Mouse (Mus musculus): ENCODE measurements at regions not wholly inside any gene's neighbourhood (a gene's known extent, or its start where the extent isn't known, plus 50 kb on each side); places are given as distances from the start of the nearest gene placed in this dataset.

DNA sequence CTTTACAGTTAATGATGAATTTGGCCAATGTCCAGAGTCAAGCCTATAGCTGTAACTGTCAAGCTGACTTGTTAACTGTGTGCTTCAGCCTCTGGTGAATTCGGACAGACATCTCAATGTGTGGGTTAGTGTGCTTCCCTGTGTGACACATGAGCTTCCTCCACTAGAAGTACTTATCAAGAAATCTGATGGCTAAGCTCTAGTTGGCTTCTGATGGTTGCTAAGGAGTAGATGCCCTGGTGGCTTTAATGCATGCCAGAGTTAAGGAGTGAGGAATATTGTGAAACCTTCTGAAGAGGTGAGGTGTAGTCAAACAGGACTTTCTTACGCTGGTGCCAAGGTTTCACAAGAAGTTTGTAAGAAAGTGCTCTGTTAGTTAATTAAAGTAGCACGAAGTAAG, 208.1 kb upstream of the Tet2 start:
- TF ChIP-seq CTCF (IDR thresholded peaks at IDR 0.05; ENCODE audit: borderline replicate concordance, extremely low read depth, insufficient read depth, insufficient read length), result no peak
- no peak for TF ChIP-seq POLR2A (IDR thresholded peaks at IDR 0.05; ENCODE audit: borderline replicate concordance, extremely low read depth, insufficient read depth, insufficient read length, poor library complexity, severe bottlenecking)
- peak; percentile 14 for DNase-seq (ENCODE audit: low read depth)

DNA sequence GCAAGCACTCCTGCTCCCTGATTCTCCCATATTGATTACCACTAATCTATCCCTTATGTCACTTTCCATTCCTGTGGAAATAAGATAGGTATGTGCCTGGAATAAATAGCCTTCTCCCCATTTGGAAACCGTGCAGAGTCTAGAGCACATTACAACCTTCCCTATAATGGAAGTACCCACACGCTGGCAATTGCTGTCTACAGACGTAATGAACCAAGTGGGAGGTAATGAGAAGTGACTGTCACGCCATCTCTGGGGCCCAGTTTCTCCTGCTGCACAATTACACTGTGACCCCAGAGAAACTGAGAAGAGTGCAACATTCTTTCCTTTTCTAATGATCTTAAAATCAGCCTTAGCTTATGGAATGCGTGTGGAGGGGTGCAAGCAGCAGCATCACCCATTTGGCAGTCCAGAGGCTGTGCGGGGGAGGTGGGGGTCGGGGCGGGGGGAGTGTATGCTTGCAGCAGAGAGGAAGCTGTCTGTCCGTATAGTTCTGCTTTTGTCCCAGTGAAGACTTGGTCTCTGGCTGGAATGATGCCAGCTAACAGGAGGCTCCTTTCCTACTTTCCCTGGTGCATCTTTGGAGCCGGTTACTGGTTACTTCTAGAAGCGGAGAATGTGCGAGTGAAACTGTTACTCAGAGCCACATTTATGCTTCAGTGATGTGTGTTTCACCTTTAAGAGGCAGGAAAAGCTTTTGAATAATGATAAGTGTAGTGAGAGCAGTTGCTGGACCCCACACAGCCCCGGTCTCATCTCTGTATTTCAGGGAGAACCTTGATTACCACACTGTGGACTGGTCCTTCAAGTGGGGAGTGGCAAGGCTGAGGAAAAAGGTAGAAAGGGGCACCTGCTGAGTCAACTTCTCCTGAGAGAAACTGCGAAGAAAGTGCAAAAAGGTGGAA, 209.3 kb upstream of the Tet2 start:
- no peak for TF ChIP-seq POLR2A (IDR thresholded peaks at IDR 0.05; ENCODE audit: borderline replicate concordance, extremely low read depth, insufficient read depth, insufficient read length, poor library complexity, severe bottlenecking)
- no peak for TF ChIP-seq CTCF (IDR thresholded peaks at IDR 0.05; ENCODE audit: borderline replicate concordance, extremely low read depth, insufficient read depth, insufficient read length)
- peak; percentile 78 for DNase-seq (ENCODE audit: low read depth)

DNA sequence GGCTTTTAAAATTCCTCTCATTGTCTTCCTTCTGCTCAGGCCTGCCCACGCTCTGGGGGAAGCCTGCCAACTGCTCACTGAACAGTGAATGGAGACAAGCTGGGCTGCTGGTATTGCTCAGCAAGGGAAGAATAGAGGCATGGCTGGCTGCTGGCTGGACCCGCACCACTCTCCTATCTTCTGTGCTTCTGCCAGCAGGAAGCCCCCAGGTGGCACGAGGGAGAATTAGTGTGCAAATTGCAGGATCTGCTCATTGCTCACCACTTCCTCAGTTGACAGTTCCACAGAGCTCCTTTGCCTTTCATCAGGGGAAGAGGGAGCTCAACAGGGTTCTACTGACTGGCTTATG, 209.9 kb upstream of the Tet2 start:
- no peak for TF ChIP-seq POLR2A (IDR thresholded peaks at IDR 0.05; ENCODE audit: borderline replicate concordance, extremely low read depth, insufficient read depth, insufficient read length, poor library complexity, severe bottlenecking)
- peak; percentile 94 for DNase-seq (ENCODE audit: low read depth)

DNA sequence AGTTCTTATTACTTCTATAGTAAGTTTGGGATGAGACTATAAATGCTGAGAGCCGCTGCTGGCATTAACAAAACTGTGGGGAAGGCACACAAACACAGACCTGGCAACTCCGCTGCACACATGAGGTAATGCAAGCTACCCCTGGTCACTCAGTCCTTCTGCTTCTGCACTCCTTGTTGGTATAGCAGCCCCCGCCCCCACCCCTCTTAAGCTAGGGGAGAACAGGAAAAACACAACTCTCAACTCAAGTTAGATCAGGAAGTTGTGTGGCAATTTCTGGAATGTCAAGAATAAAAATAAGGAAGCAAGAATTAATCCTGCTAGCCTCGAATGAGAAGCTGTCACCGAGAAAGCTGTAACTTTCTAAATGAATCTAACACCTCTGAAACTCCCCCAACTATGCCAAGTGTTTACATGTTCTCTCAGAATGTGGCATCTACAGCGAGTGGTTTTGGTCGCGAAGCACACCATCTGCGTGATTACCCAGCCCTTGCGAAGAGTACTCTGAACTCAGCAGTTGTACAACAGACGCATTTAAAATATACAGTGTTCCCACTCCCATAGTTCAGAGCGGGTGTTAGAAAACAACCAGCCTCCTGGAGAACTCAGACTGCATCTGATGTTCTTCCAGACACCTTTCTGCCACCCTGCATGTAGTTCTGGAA, 212.9 kb upstream of the Tet2 start:
- peak; percentile 88 for DNase-seq (ENCODE audit: low read depth)
- no peak for TF ChIP-seq CTCF (IDR thresholded peaks at IDR 0.05; ENCODE audit: borderline replicate concordance, extremely low read depth, insufficient read depth, insufficient read length)
- TF ChIP-seq POLR2A (IDR thresholded peaks at IDR 0.05; ENCODE audit: borderline replicate concordance, extremely low read depth, insufficient read depth, insufficient read length, poor library complexity, severe bottlenecking), result no peak

DNA sequence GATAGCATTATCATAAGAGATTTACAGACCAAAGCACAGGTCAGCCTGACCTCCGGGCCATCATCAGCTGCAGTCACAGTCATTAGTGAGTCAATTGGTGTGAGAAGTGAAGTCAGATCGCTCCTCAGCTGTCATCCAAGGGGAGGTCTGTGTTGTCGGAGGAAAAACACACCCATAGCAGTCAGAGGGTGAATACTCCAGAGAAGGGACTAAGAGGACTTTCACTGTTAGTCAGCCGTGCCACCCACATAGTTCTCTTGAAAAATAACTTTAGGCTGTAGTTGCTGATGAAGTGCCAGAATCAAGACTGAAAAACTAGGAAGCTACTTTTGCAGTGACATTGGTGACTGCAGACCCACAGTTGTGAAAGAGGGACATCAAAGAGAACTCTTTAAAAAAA, 213.5 kb upstream of the Tet2 start:
- no peak for DNase-seq (ENCODE audit: low read depth)
- no peak for TF ChIP-seq POLR2A (IDR thresholded peaks at IDR 0.05; ENCODE audit: borderline replicate concordance, extremely low read depth, insufficient read depth, insufficient read length, poor library complexity, severe bottlenecking)
- no peak for TF ChIP-seq CTCF (IDR thresholded peaks at IDR 0.05; ENCODE audit: borderline replicate concordance, extremely low read depth, insufficient read depth, insufficient read length)

DNA sequence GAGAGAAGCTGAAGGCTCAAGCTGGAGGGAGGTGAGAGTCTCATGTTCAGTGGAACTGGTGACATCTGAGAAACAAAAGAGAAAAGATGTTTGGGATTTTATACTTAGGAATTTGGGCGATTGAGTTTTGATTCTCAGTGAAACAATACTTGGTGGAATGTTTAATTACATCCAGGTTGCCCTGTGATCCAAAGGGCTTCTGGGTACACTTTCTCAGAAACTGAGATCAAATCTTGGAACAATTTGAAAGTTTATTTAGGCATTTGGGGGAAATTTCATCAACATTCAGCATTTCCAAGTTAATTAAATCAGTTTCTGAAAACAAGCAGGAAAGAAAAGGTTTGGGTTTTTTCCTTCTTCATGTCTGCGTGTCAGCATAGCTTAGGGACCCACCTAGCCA, 214.7 kb upstream of the Tet2 start:
- DNase-seq (ENCODE audit: low read depth), result no peak
- TF ChIP-seq CTCF (IDR thresholded peaks at IDR 0.05; ENCODE audit: borderline replicate concordance, extremely low read depth, insufficient read depth, insufficient read length) (no peak), POLR2A (IDR thresholded peaks at IDR 0.05; ENCODE audit: borderline replicate concordance, extremely low read depth, insufficient read depth, insufficient read length, poor library complexity, severe bottlenecking) (no peak)

DNA sequence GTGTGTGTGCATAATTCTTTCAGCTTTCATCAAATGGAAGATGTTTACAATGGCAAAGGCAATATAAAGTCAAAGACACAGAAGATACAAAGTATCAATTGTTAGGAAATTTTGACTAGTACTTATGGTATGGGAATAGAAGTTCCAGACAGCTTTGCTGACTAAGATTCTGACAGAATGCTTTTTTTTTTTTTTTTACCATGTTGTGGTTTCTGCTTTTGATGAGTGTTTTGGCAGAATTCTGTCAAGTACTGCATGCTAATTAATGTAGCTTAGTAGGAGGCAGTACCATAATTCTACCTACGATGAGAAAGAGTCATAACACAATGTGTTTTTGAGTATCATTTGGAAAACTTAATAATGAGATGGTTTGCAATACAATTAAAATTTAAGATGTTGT, 215.3 kb upstream of the Tet2 start:
- DNase-seq (ENCODE audit: low read depth), result peak; percentile 23

DNA sequence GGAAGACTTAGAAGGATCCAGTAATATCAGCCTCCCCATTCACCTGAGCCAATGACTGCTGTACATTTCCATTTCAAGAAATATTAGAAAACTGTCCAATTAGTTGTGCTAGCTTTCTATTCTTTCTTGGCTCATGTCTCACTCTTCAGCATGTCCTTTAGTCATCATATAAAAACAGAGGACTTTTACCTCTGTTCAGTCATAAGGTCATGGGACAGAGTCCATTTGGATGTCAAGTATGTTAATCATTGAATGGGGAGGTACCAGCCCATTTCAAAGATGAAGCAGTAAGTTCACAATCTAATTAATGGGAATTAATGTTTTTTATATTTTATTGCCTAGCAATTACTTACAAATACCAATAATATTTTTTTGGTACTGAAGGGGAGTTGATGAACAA, 218.8 kb upstream of the Tet2 start:
- DNase-seq (ENCODE audit: low read depth), result no peak
- TF ChIP-seq POLR2A (IDR thresholded peaks at IDR 0.05; ENCODE audit: borderline replicate concordance, extremely low read depth, insufficient read depth, insufficient read length, poor library complexity, severe bottlenecking) (no peak), CTCF (IDR thresholded peaks at IDR 0.05; ENCODE audit: borderline replicate concordance, extremely low read depth, insufficient read depth, insufficient read length) (no peak)

More for the DNA sequence above, 215.3 kb upstream of the Tet2 start:
- TF ChIP-seq POLR2A (IDR thresholded peaks at IDR 0.05; ENCODE audit: borderline replicate concordance, extremely low read depth, insufficient read depth, insufficient read length, poor library complexity, severe bottlenecking), result no peak
- no peak for TF ChIP-seq CTCF (IDR thresholded peaks at IDR 0.05; ENCODE audit: borderline replicate concordance, extremely low read depth, insufficient read depth, insufficient read length)

DNA sequence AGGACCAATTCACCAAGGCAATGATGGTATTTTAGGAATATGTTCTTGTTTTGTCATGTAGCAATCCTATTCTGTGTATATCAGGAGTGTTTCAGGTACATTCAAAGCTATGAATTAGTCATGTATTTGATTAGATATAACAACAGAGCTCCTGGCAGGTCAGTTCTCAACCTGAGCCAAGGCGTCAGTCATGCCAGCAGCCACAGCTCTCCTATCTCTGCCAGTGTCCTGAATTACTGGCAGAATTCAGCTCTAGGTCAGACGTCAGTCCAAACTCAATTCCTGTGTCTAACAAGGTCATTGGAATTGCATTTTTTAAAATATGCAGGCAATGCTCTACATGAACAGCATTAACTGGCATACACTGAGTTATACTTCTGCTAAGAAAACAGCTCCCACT, 228.6 kb upstream of the Tet2 start:
- TF ChIP-seq POLR2A (IDR thresholded peaks at IDR 0.05; ENCODE audit: borderline replicate concordance, extremely low read depth, insufficient read depth, insufficient read length, poor library complexity, severe bottlenecking) (no peak), CTCF (IDR thresholded peaks at IDR 0.05; ENCODE audit: borderline replicate concordance, extremely low read depth, insufficient read depth, insufficient read length) (no peak)
- no peak for DNase-seq (ENCODE audit: low read depth)

DNA sequence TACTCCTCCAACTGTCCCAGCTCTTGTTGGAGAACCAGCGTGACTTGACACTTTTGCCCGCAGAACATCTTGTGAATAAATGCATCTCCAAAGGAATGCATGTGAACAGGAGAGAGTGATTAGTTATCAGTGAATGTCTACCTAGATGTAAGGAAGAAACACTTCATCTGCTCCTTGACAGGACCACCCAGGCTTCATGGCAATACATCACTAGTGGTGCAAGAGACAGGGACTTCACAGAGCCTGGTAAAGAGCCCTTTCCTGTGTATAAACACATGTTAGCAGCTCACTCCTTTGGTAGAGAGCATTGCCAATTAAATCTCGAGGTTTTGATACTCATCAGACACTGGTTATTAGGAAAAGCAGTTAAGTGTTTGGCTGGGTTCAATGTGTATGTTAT, 229.3 kb upstream of the Tet2 start:
- no peak for DNase-seq (ENCODE audit: low read depth)
- TF ChIP-seq POLR2A (IDR thresholded peaks at IDR 0.05; ENCODE audit: borderline replicate concordance, extremely low read depth, insufficient read depth, insufficient read length, poor library complexity, severe bottlenecking) (no peak), CTCF (IDR thresholded peaks at IDR 0.05; ENCODE audit: borderline replicate concordance, extremely low read depth, insufficient read depth, insufficient read length) (no peak)

DNA sequence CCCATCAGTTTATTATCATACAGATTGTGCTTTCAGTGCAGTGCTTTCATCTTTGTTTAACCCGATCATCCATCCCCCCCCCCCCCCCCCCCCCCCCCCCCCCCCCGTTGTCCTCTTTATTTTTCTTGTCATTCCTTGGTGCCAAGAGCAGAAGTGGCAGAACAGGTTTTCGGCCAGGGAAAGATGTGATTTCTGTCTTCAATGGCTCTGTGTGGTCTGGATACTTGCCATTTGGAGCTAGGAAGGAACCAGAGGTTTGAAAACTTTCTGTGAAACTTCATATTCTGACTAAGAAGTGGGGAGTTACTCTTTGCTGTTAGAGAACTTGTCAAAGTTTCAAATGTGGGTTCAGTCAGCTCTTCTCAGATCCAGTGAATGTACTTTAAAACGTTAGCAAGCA, 231.1 kb upstream of the Tet2 start:
- TF ChIP-seq POLR2A (IDR thresholded peaks at IDR 0.05; ENCODE audit: borderline replicate concordance, extremely low read depth, insufficient read depth, insufficient read length, poor library complexity, severe bottlenecking) (no peak), CTCF (IDR thresholded peaks at IDR 0.05; ENCODE audit: borderline replicate concordance, extremely low read depth, insufficient read depth, insufficient read length) (no peak)
- DNase-seq (ENCODE audit: low read depth), result no peak

Data from brain, embryonic 14.5 days (tissue).